Mouse (Mus musculus): ENCODE measurements around the gene Nudt5. TPM values are rescaled to one million over a fixed set of nuclear protein-coding genes. Genes with fewer than 3 reads are reported as not detected.
"Not testable (repeated sequence)": the region's sequence is repeated elsewhere in the genome, so short reads cannot be mapped to it uniquely, and the experiment has no call there.

Gene Nudt5
- 77.3 and 80.0 TPM in 2 replicates for polyA plus RNA-seq (2014; fragmentation: Nextera tagmentation; extraction: Ambion mirVana)

- no peaks in the 10 kb centered on the region for H3K27me3 ChIP-seq (ENCODE audit: control insufficient read depth, insufficient read depth, low read length)
- H3K4me2 ChIP-seq: peak within 1 kb of the TSS; percentile 83
- peaks cover 19% of the 10 kb centered on the region for H3K36me3 ChIP-seq (ENCODE audit: control insufficient read depth, insufficient read depth, low read length)
- peak within 1 kb of the TSS; percentile 90 for H3K27ac ChIP-seq (ENCODE audit: low read depth, low read length)
- ATAC-seq (replicated peaks; ENCODE audit: insufficient number of reproducible peaks, low FRiP score, low TSS enrichment): peak; percentile 92
- H3K9me3 ChIP-seq (replicated peaks; ENCODE audit: control insufficient read depth, low read length): no peaks in the 10 kb centered on the region
- H3K4me3 ChIP-seq (ENCODE audit: low read depth, low read length): peak within 1 kb of the TSS; percentile 89
- peaks cover 12% of the 10 kb centered on the region for H3K4me1 ChIP-seq (ENCODE audit: control insufficient read depth, insufficient read depth, low read length)
- under 1% methylated on average over 53 of the region's 53 CpGs for WGBS (ENCODE audit: insufficient replicate concordance)
- peak within 1 kb of the TSS; percentile 92 for H3K9ac ChIP-seq (ENCODE audit: low read depth, low read length)
Observed at GRCm38 (mm10) chr2:5844873-5845631, at the start of gene Nudt5, which contains the start of gene Cdc123. Gene Nudt5, plus strand, starts transcription at chr2:5845019. Gene Cdc123, minus strand, starts transcription at chr2:5845164.

GRCm38 (mm10) chr2:5797816-5798672 is 46.8 kb upstream of the Nudt5 start:
- no peaks in the 10 kb centered on the region for H3K27me3 ChIP-seq (ENCODE audit: control insufficient read depth, insufficient read depth, low read length)
- no peak overlapping the region for H3K4me3 ChIP-seq (ENCODE audit: low read depth, low read length)
- no peak overlapping the region for H3K27ac ChIP-seq (ENCODE audit: low read depth, low read length)
- H3K4me1 ChIP-seq (ENCODE audit: control insufficient read depth, insufficient read depth, low read length): no peaks in the 10 kb centered on the region
- H3K36me3 ChIP-seq (ENCODE audit: control insufficient read depth, insufficient read depth, low read length): peaks cover 45% of the 10 kb centered on the region
- ATAC-seq (replicated peaks; ENCODE audit: insufficient number of reproducible peaks, low FRiP score, low TSS enrichment): no peak
- 75% methylated on average over 11 of the region's 11 CpGs for WGBS (ENCODE audit: insufficient replicate concordance)
- H3K9me3 ChIP-seq (replicated peaks; ENCODE audit: control insufficient read depth, low read length): no peaks in the 10 kb centered on the region
- no peak overlapping the region for H3K4me2 ChIP-seq
- H3K9ac ChIP-seq (ENCODE audit: low read depth, low read length): no peak overlapping the region

GRCm38 (mm10) chr2:5801182-5801640 is 43.6 kb upstream of the Nudt5 start:
- no peak overlapping the region for H3K9ac ChIP-seq (ENCODE audit: low read depth, low read length)
- H3K27ac ChIP-seq (ENCODE audit: low read depth, low read length): no peak overlapping the region
- peaks cover 26% of the 10 kb centered on the region for H3K36me3 ChIP-seq (ENCODE audit: control insufficient read depth, insufficient read depth, low read length)
- WGBS (ENCODE audit: insufficient replicate concordance): 63% methylated on average over 9 of the region's 9 CpGs
- ATAC-seq (replicated peaks; ENCODE audit: insufficient number of reproducible peaks, low FRiP score, low TSS enrichment): no peak
- H3K4me3 ChIP-seq (ENCODE audit: low read depth, low read length): no peak overlapping the region
- no peaks in the 10 kb centered on the region for H3K4me1 ChIP-seq (ENCODE audit: control insufficient read depth, insufficient read depth, low read length)
- no peaks in the 10 kb centered on the region for H3K9me3 ChIP-seq (replicated peaks; ENCODE audit: control insufficient read depth, low read length)
- no peak overlapping the region for H3K4me2 ChIP-seq
- no peaks in the 10 kb centered on the region for H3K27me3 ChIP-seq (ENCODE audit: control insufficient read depth, insufficient read depth, low read length)

- no peak for ATAC-seq (replicated peaks; ENCODE audit: insufficient number of reproducible peaks, low FRiP score, low TSS enrichment)
- no peak overlapping the region for H3K4me2 ChIP-seq
- H3K27me3 ChIP-seq (ENCODE audit: control insufficient read depth, insufficient read depth, low read length): no peaks in the 10 kb centered on the region
- no peaks in the 10 kb centered on the region for H3K9me3 ChIP-seq (replicated peaks; ENCODE audit: control insufficient read depth, low read length)
- H3K4me1 ChIP-seq (ENCODE audit: control insufficient read depth, insufficient read depth, low read length): no peaks in the 10 kb centered on the region
- no peak overlapping the region for H3K9ac ChIP-seq (ENCODE audit: low read depth, low read length)
- WGBS (ENCODE audit: insufficient replicate concordance): 90% methylated on average over 10 of the region's 10 CpGs
- no peak overlapping the region for H3K4me3 ChIP-seq (ENCODE audit: low read depth, low read length)
- H3K27ac ChIP-seq (ENCODE audit: low read depth, low read length): no peak overlapping the region
- H3K36me3 ChIP-seq (ENCODE audit: control insufficient read depth, insufficient read depth, low read length): peaks cover 20% of the 10 kb centered on the region
Observed at GRCm38 (mm10) chr2:5801927-5802590, 42.8 kb upstream of the Nudt5 start.

GRCm38 (mm10) chr2:5804440-5805045 is 40.3 kb upstream of the Nudt5 start:
- no peak overlapping the region for H3K4me3 ChIP-seq (ENCODE audit: low read depth, low read length)
- H3K27me3 ChIP-seq (ENCODE audit: control insufficient read depth, insufficient read depth, low read length): no peaks in the 10 kb centered on the region
- no peak for ATAC-seq (replicated peaks; ENCODE audit: insufficient number of reproducible peaks, low FRiP score, low TSS enrichment)
- H3K27ac ChIP-seq (ENCODE audit: low read depth, low read length): no peak overlapping the region
- H3K9ac ChIP-seq (ENCODE audit: low read depth, low read length): no peak overlapping the region
- no peaks in the 10 kb centered on the region for H3K9me3 ChIP-seq (replicated peaks; ENCODE audit: control insufficient read depth, low read length)
- H3K36me3 ChIP-seq (ENCODE audit: control insufficient read depth, insufficient read depth, low read length): peaks cover 20% of the 10 kb centered on the region
- 87% methylated on average over 6 of the region's 6 CpGs for WGBS (ENCODE audit: insufficient replicate concordance)
- H3K4me2 ChIP-seq: no peak overlapping the region
- no peaks in the 10 kb centered on the region for H3K4me1 ChIP-seq (ENCODE audit: control insufficient read depth, insufficient read depth, low read length)

GRCm38 (mm10) chr2:5805228-5805627 is 39.6 kb upstream of the Nudt5 start:
- no peaks in the 10 kb centered on the region for H3K27me3 ChIP-seq (ENCODE audit: control insufficient read depth, insufficient read depth, low read length)
- no peaks in the 10 kb centered on the region for H3K4me1 ChIP-seq (ENCODE audit: control insufficient read depth, insufficient read depth, low read length)
- no peak overlapping the region for H3K27ac ChIP-seq (ENCODE audit: low read depth, low read length)
- no peak overlapping the region for H3K4me2 ChIP-seq
- H3K4me3 ChIP-seq (ENCODE audit: low read depth, low read length): no peak overlapping the region
- H3K9ac ChIP-seq (ENCODE audit: low read depth, low read length): no peak overlapping the region
- H3K36me3 ChIP-seq (ENCODE audit: control insufficient read depth, insufficient read depth, low read length): peaks cover 17% of the 10 kb centered on the region
- H3K9me3 ChIP-seq (replicated peaks; ENCODE audit: control insufficient read depth, low read length): no peaks in the 10 kb centered on the region
- 92% methylated on average over 7 of the region's 7 CpGs for WGBS (ENCODE audit: insufficient replicate concordance)
- no peak for ATAC-seq (replicated peaks; ENCODE audit: insufficient number of reproducible peaks, low FRiP score, low TSS enrichment)

GRCm38 (mm10) chr2:5806201-5806600 is 38.6 kb upstream of the Nudt5 start:
- not testable (repeated sequence) for H3K9me3 ChIP-seq (replicated peaks; ENCODE audit: control insufficient read depth, low read length); H3K4me3 ChIP-seq (ENCODE audit: low read depth, low read length); H3K27ac ChIP-seq (ENCODE audit: low read depth, low read length); H3K27me3 ChIP-seq (ENCODE audit: control insufficient read depth, insufficient read depth, low read length); H3K4me1 ChIP-seq (ENCODE audit: control insufficient read depth, insufficient read depth, low read length); H3K4me2 ChIP-seq; ATAC-seq (replicated peaks; ENCODE audit: insufficient number of reproducible peaks, low FRiP score, low TSS enrichment); H3K9ac ChIP-seq (ENCODE audit: low read depth, low read length)
- WGBS (ENCODE audit: insufficient replicate concordance): 80% methylated on average over 3 of the region's 3 CpGs
- peaks cover 12% of the 10 kb centered on the region for H3K36me3 ChIP-seq (ENCODE audit: control insufficient read depth, insufficient read depth, low read length)
